Mouse (Mus musculus): ENCODE measurements around the gene Rgl1. TPM values are rescaled to one million over a fixed set of nuclear protein-coding genes. Genes with fewer than 3 reads are reported as not detected.

The Rgl1 gene
- polyA plus RNA-seq, 1 experiment = 3.0 TPM

DNA sequence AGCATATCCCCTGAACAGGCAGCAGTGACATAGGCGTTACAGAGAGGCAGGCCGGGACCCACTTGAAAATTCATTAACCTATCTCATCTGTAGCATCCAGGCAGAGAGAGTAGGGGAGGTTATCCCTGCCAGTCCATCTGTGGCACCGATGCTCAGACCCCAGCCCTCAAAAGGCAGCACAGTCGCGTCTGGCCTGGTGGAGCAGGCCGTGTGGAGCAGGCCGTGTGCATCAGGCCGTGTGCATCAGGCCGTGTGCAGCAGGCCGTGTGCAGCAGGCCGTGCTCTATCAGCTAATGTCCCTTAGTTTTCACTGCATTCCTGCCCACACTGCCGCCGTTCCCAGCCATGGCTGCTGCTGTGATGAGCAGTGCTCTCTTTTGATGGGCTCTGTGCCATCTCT, 229.0 kb downstream of the Rgl1 start:
- Histone ChIP-seq H3K36me3 (ENCODE audit: control insufficient read depth, insufficient read depth, low read length, poor library complexity, severe bottlenecking) (no peaks in the 10 kb centered on the region), H3K27ac (ENCODE audit: insufficient read depth, low read length) (no peak overlapping the region)

GRCm38 (mm10) chr1:152536416-152537018, 229.6 kb downstream of the Rgl1 start:
- Histone ChIP-seq H3K36me3 (ENCODE audit: control insufficient read depth, insufficient read depth, low read length, poor library complexity, severe bottlenecking) (no peaks in the 10 kb centered on the region), H3K4me1 (ENCODE audit: control insufficient read depth, insufficient read depth, low read length) (no peaks in the 10 kb centered on the region), H3K4me3 (ENCODE audit: low read depth, low read length) (no peak overlapping the region), H3K27me3 (ENCODE audit: control insufficient read depth, insufficient read depth, low read length, poor library complexity, severe bottlenecking) (no peaks in the 10 kb centered on the region), H3K27ac (ENCODE audit: insufficient read depth, low read length) (no peak overlapping the region), H3K9me3 (replicated peaks; ENCODE audit: control insufficient read depth, insufficient read depth, low read length, poor library complexity, severe bottlenecking) (no peaks in the 10 kb centered on the region), H3K9ac (ENCODE audit: low read depth, poor library complexity, severe bottlenecking) (no peak overlapping the region)
- TF ChIP-seq POLR2A (IDR thresholded peaks at IDR 0.05; ENCODE audit: insufficient read depth, low read length) = no peak
- no peak for TF ChIP-seq CTCF (IDR thresholded peaks at IDR 0.05; ENCODE audit: low read depth, low read length)
- TF ChIP-seq EP300 (IDR thresholded peaks at IDR 0.05; ENCODE audit: insufficient read depth, low read depth, low read length) = no peak

More for the DNA sequence above, 229.0 kb downstream of the Rgl1 start:
- Histone ChIP-seq H3K9me3 (replicated peaks; ENCODE audit: control insufficient read depth, insufficient read depth, low read length, poor library complexity, severe bottlenecking) (no peaks in the 10 kb centered on the region), H3K4me3 (ENCODE audit: low read depth, low read length) (no peak overlapping the region), H3K27me3 (ENCODE audit: control insufficient read depth, insufficient read depth, low read length, poor library complexity, severe bottlenecking) (no peaks in the 10 kb centered on the region), H3K4me1 (ENCODE audit: control insufficient read depth, insufficient read depth, low read length) (no peaks in the 10 kb centered on the region), H3K9ac (ENCODE audit: low read depth, poor library complexity, severe bottlenecking) (no peak overlapping the region)
- no peak for TF ChIP-seq CTCF (IDR thresholded peaks at IDR 0.05; ENCODE audit: low read depth, low read length)
- no peak for TF ChIP-seq EP300 (IDR thresholded peaks at IDR 0.05; ENCODE audit: insufficient read depth, low read depth, low read length)
- no peak for TF ChIP-seq POLR2A (IDR thresholded peaks at IDR 0.05; ENCODE audit: insufficient read depth, low read length)

DNA sequence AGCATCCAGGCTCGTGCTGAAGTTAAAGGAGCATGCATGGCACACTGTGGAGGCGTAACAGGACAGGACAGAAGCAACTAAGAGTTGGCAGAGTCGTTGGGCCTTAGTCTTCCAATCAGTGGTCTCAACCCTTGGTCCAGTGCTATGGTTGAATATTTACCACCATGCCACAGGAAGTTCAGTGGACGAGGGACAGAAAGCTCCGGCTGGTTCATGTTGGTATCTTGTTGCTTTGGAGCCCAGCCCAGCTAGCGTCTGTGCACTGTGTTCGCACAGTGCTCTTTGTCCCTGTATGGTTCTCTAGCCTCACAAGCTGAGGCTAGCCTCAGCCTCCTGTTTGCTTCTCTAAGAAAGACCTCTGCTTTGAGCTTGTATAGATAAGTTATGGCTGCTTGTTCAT, 231.6 kb downstream of the Rgl1 start:
- Histone ChIP-seq H3K9ac (ENCODE audit: low read depth, poor library complexity, severe bottlenecking) (no peak overlapping the region), H3K27me3 (ENCODE audit: control insufficient read depth, insufficient read depth, low read length, poor library complexity, severe bottlenecking) (no peaks in the 10 kb centered on the region), H3K27ac (ENCODE audit: insufficient read depth, low read length) (no peak overlapping the region), H3K9me3 (replicated peaks; ENCODE audit: control insufficient read depth, insufficient read depth, low read length, poor library complexity, severe bottlenecking) (no peaks in the 10 kb centered on the region), H3K36me3 (ENCODE audit: control insufficient read depth, insufficient read depth, low read length, poor library complexity, severe bottlenecking) (no peaks in the 10 kb centered on the region), H3K4me1 (ENCODE audit: control insufficient read depth, insufficient read depth, low read length) (no peaks in the 10 kb centered on the region), H3K4me3 (ENCODE audit: low read depth, low read length) (no peak overlapping the region)
- no peak for TF ChIP-seq POLR2A (IDR thresholded peaks at IDR 0.05; ENCODE audit: insufficient read depth, low read length)
- no peak for TF ChIP-seq CTCF (IDR thresholded peaks at IDR 0.05; ENCODE audit: low read depth, low read length)
- no peak for TF ChIP-seq EP300 (IDR thresholded peaks at IDR 0.05; ENCODE audit: insufficient read depth, low read depth, low read length)

- Histone ChIP-seq H3K4me1 (ENCODE audit: control insufficient read depth, insufficient read depth, low read length) (no peaks in the 10 kb centered on the region), H3K27ac (ENCODE audit: insufficient read depth, low read length) (no peak overlapping the region)
Observed at GRCm38 (mm10) chr1:152531498-152531897, 234.7 kb downstream of the Rgl1 start.

GRCm38 (mm10) chr1:152528778-152529177, 237.4 kb downstream of the Rgl1 start:
- H3K4me3 ChIP-seq (ENCODE audit: low read depth, low read length) = no peak overlapping the region
- no peak overlapping the region for H3K9ac ChIP-seq (ENCODE audit: low read depth, poor library complexity, severe bottlenecking)
- no peaks in the 10 kb centered on the region for H3K36me3 ChIP-seq (ENCODE audit: control insufficient read depth, insufficient read depth, low read length, poor library complexity, severe bottlenecking)
- no peak overlapping the region for H3K27ac ChIP-seq (ENCODE audit: insufficient read depth, low read length)
- no peak for TF ChIP-seq CTCF (IDR thresholded peaks at IDR 0.05; ENCODE audit: low read depth, low read length)
- TF ChIP-seq EP300 (IDR thresholded peaks at IDR 0.05; ENCODE audit: insufficient read depth, low read depth, low read length) = no peak
- TF ChIP-seq POLR2A (IDR thresholded peaks at IDR 0.05; ENCODE audit: insufficient read depth, low read length) = no peak
- no peaks in the 10 kb centered on the region for H3K4me1 ChIP-seq (ENCODE audit: control insufficient read depth, insufficient read depth, low read length)
- no peaks in the 10 kb centered on the region for H3K9me3 ChIP-seq (replicated peaks; ENCODE audit: control insufficient read depth, insufficient read depth, low read length, poor library complexity, severe bottlenecking)
- H3K27me3 ChIP-seq (ENCODE audit: control insufficient read depth, insufficient read depth, low read length, poor library complexity, severe bottlenecking) = no peaks in the 10 kb centered on the region

More at GRCm38 (mm10) chr1:152531498-152531897, 234.7 kb downstream of the Rgl1 start:
- H3K9ac ChIP-seq (ENCODE audit: low read depth, poor library complexity, severe bottlenecking) = no peak overlapping the region
- H3K27me3 ChIP-seq (ENCODE audit: control insufficient read depth, insufficient read depth, low read length, poor library complexity, severe bottlenecking) = no peaks in the 10 kb centered on the region
- no peaks in the 10 kb centered on the region for H3K9me3 ChIP-seq (replicated peaks; ENCODE audit: control insufficient read depth, insufficient read depth, low read length, poor library complexity, severe bottlenecking)
- no peak for TF ChIP-seq POLR2A (IDR thresholded peaks at IDR 0.05; ENCODE audit: insufficient read depth, low read length)
- TF ChIP-seq EP300 (IDR thresholded peaks at IDR 0.05; ENCODE audit: insufficient read depth, low read depth, low read length) = no peak
- no peak for TF ChIP-seq CTCF (IDR thresholded peaks at IDR 0.05; ENCODE audit: low read depth, low read length)
- no peak overlapping the region for H3K4me3 ChIP-seq (ENCODE audit: low read depth, low read length)
- no peaks in the 10 kb centered on the region for H3K36me3 ChIP-seq (ENCODE audit: control insufficient read depth, insufficient read depth, low read length, poor library complexity, severe bottlenecking)

DNA sequence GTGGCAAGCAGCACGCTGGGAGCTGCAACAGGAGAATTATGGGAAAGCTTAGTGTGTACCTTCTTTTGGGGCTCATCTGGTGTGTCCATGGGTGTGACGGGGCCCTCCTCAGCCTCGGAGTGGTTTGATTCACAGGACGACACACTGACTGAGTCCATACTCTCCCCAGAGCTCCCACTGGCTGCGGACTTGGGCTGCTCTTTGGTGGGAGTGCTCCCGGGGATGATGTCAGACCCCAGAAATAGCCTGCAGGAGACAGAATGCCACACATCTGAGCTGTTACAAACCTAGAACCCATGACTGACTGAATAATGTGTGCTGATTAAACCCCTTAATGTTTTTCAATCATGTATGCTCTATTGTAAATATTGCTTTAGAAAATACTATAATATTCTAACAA, 237.9 kb downstream of the Rgl1 start:
- Histone ChIP-seq H3K9me3 (replicated peaks; ENCODE audit: control insufficient read depth, insufficient read depth, low read length, poor library complexity, severe bottlenecking) (no peaks in the 10 kb centered on the region), H3K4me1 (ENCODE audit: control insufficient read depth, insufficient read depth, low read length) (no peaks in the 10 kb centered on the region), H3K27ac (ENCODE audit: insufficient read depth, low read length) (no peak overlapping the region), H3K9ac (ENCODE audit: low read depth, poor library complexity, severe bottlenecking) (no peak overlapping the region), H3K4me3 (ENCODE audit: low read depth, low read length) (no peak overlapping the region), H3K27me3 (ENCODE audit: control insufficient read depth, insufficient read depth, low read length, poor library complexity, severe bottlenecking) (no peaks in the 10 kb centered on the region), H3K36me3 (ENCODE audit: control insufficient read depth, insufficient read depth, low read length, poor library complexity, severe bottlenecking) (no peaks in the 10 kb centered on the region)
- TF ChIP-seq CTCF (IDR thresholded peaks at IDR 0.05; ENCODE audit: low read depth, low read length) (no peak), EP300 (IDR thresholded peaks at IDR 0.05; ENCODE audit: insufficient read depth, low read depth, low read length) (no peak), POLR2A (IDR thresholded peaks at IDR 0.05; ENCODE audit: insufficient read depth, low read length) (no peak)
